Mouse (Mus musculus): ENCODE results near the gene Slc2a13. TPM values are rescaled to one million over a fixed set of nuclear protein-coding genes. Genes with fewer than 3 reads are reported as not detected.

Slc2a13 gene
- polyA plus RNA-seq, 2 experiments, result 0.05 to 0.08 TPM

- no peak overlapping the region for H3K27ac ChIP-seq
- no peaks in the 10 kb centered on the region for H3K36me3 ChIP-seq (replicated peaks; ENCODE audit: control insufficient read depth, insufficient read depth, low read depth)
- no peaks in the 10 kb centered on the region for H3K9me3 ChIP-seq (ENCODE audit: control insufficient read depth, low read length)
- TF ChIP-seq EP300 (IDR thresholded peaks at IDR 0.05; ENCODE audit: low read depth) (no peak), CTCF (IDR thresholded peaks at IDR 0.05; ENCODE audit: low read depth) (peak; percentile 80)
- H3K4me2 ChIP-seq (ENCODE audit: low read depth), result no peak overlapping the region
- H3K4me3 ChIP-seq (ENCODE audit: insufficient read depth in 1 of 2, low read depth in 2 of 2, low read length in 2 of 2), result no peak overlapping the region
- WGBS (ENCODE audit: insufficient replicate concordance), result 12% methylated on average over 3 of the region's 3 CpGs
- ATAC-seq (ENCODE audit: insufficient read depth) (no peak), DNase-seq (ENCODE audit: low read depth in 3 of 3, low spot score in 3 of 3) (peak; percentile 11 to 22 (median 18))
- no peak overlapping the region for H3K9ac ChIP-seq (replicated peaks)
- H3K4me1 ChIP-seq (replicated peaks; ENCODE audit: control insufficient read depth in 2 of 2, insufficient read depth in 2 of 2, low read length in 1 of 2), result no peaks in the 10 kb centered on the region
- no peaks in the 10 kb centered on the region for H3K27me3 ChIP-seq (ENCODE audit: control insufficient read depth, insufficient read depth, low read length)
Measured at GRCm38 (mm10) chr15:91301366-91301765, 271.7 kb downstream of the Slc2a13 start.

GRCm38 (mm10) chr15:91299319-91299835 is 273.7 kb downstream of the Slc2a13 start:
- no peaks in the 10 kb centered on the region for H3K27me3 ChIP-seq (ENCODE audit: control insufficient read depth, insufficient read depth, low read length)
- no peak overlapping the region for H3K9ac ChIP-seq (replicated peaks)
- H3K36me3 ChIP-seq (replicated peaks; ENCODE audit: control insufficient read depth, insufficient read depth, low read depth), result no peaks in the 10 kb centered on the region
- H3K9me3 ChIP-seq (ENCODE audit: control insufficient read depth, low read length), result no peaks in the 10 kb centered on the region
- no peak overlapping the region for H3K27ac ChIP-seq
- no peaks in the 10 kb centered on the region for H3K4me1 ChIP-seq (replicated peaks; ENCODE audit: control insufficient read depth in 2 of 2, insufficient read depth in 2 of 2, low read length in 1 of 2)
- WGBS (ENCODE audit: insufficient replicate concordance), result 67% methylated on average over 11 of the region's 11 CpGs
- H3K4me3 ChIP-seq (ENCODE audit: insufficient read depth in 1 of 2, low read depth in 2 of 2, low read length in 2 of 2), result no peak overlapping the region
- ATAC-seq (ENCODE audit: insufficient read depth), result no peak
- H3K4me2 ChIP-seq (ENCODE audit: low read depth), result no peak overlapping the region
- TF ChIP-seq CTCF (IDR thresholded peaks at IDR 0.05; ENCODE audit: low read depth) (no peak), EP300 (IDR thresholded peaks at IDR 0.05; ENCODE audit: low read depth) (no peak)
- no peak for DNase-seq (ENCODE audit: low read depth in 3 of 3, low spot score in 3 of 3)

GRCm38 (mm10) chr15:91283418-91283817 is 289.6 kb downstream of the Slc2a13 start:
- Histone ChIP-seq H3K27me3 (ENCODE audit: control insufficient read depth, insufficient read depth, low read length) (no peaks in the 10 kb centered on the region), H3K9me3 (ENCODE audit: control insufficient read depth, low read length) (no peaks in the 10 kb centered on the region), H3K4me2 (ENCODE audit: low read depth) (no peak overlapping the region), H3K36me3 (replicated peaks; ENCODE audit: control insufficient read depth, insufficient read depth, low read depth) (no peaks in the 10 kb centered on the region), H3K27ac (no peak overlapping the region), H3K4me3 (ENCODE audit: insufficient read depth in 1 of 2, low read depth in 2 of 2, low read length in 2 of 2) (no peak overlapping the region), H3K9ac (replicated peaks) (no peak overlapping the region), H3K4me1 (replicated peaks; ENCODE audit: control insufficient read depth in 2 of 2, insufficient read depth in 2 of 2, low read length in 1 of 2) (no peaks in the 10 kb centered on the region)
- DNase-seq (ENCODE audit: low read depth in 3 of 3, low spot score in 3 of 3), result no peak
- ATAC-seq (ENCODE audit: insufficient read depth), result no peak
- WGBS (ENCODE audit: insufficient replicate concordance), result 56% methylated on average over 3 of the region's 3 CpGs
- no peak for TF ChIP-seq CTCF (IDR thresholded peaks at IDR 0.05; ENCODE audit: low read depth)
- TF ChIP-seq EP300 (IDR thresholded peaks at IDR 0.05; ENCODE audit: low read depth), result no peak

- Histone ChIP-seq H3K9me3 (ENCODE audit: control insufficient read depth, low read length) (no peaks in the 10 kb centered on the region), H3K27me3 (ENCODE audit: control insufficient read depth, insufficient read depth, low read length) (no peaks in the 10 kb centered on the region), H3K4me1 (replicated peaks; ENCODE audit: control insufficient read depth in 2 of 2, insufficient read depth in 2 of 2, low read length in 1 of 2) (no peaks in the 10 kb centered on the region), H3K36me3 (replicated peaks; ENCODE audit: control insufficient read depth, insufficient read depth, low read depth) (no peaks in the 10 kb centered on the region), H3K9ac (replicated peaks) (no peak overlapping the region), H3K4me3 (ENCODE audit: insufficient read depth in 1 of 2, low read depth in 2 of 2, low read length in 2 of 2) (no peak overlapping the region), H3K27ac (no peak overlapping the region), H3K4me2 (ENCODE audit: low read depth) (no peak overlapping the region)
- no peak for ATAC-seq (ENCODE audit: insufficient read depth)
- WGBS (ENCODE audit: insufficient replicate concordance), result 72% methylated on average over 7 of the region's 7 CpGs
- no peak for TF ChIP-seq EP300 (IDR thresholded peaks at IDR 0.05; ENCODE audit: low read depth)
- TF ChIP-seq CTCF (IDR thresholded peaks at IDR 0.05; ENCODE audit: low read depth), result no peak
- DNase-seq (ENCODE audit: low read depth in 3 of 3, low spot score in 3 of 3), result no peak
Measured at GRCm38 (mm10) chr15:91282822-91283221, 290.2 kb downstream of the Slc2a13 start.

- H3K9me3 ChIP-seq (ENCODE audit: control insufficient read depth, low read length), result no peaks in the 10 kb centered on the region
- ATAC-seq (ENCODE audit: insufficient read depth) (no peak), DNase-seq (ENCODE audit: low read depth in 3 of 3, low spot score in 3 of 3) (no peak)
- no peak overlapping the region for H3K4me3 ChIP-seq (ENCODE audit: insufficient read depth in 1 of 2, low read depth in 2 of 2, low read length in 2 of 2)
- WGBS (ENCODE audit: insufficient replicate concordance), result 69% methylated on average over 5 of the region's 5 CpGs
- TF ChIP-seq EP300 (IDR thresholded peaks at IDR 0.05; ENCODE audit: low read depth) (no peak), CTCF (IDR thresholded peaks at IDR 0.05; ENCODE audit: low read depth) (no peak)
- H3K36me3 ChIP-seq (replicated peaks; ENCODE audit: control insufficient read depth, insufficient read depth, low read depth), result no peaks in the 10 kb centered on the region
- H3K27me3 ChIP-seq (ENCODE audit: control insufficient read depth, insufficient read depth, low read length), result no peaks in the 10 kb centered on the region
- H3K9ac ChIP-seq (replicated peaks), result no peak overlapping the region
- H3K27ac ChIP-seq, result no peak overlapping the region
- H3K4me1 ChIP-seq (replicated peaks; ENCODE audit: control insufficient read depth in 2 of 2, insufficient read depth in 2 of 2, low read length in 1 of 2), result no peaks in the 10 kb centered on the region
- H3K4me2 ChIP-seq (ENCODE audit: low read depth), result no peak overlapping the region
Measured at GRCm38 (mm10) chr15:91281521-91281920, 291.5 kb downstream of the Slc2a13 start.
